Mouse (Mus musculus) limb, embryonic 10.5 days (tissue): ENCODE measurements around the gene Acad8. TPM values are rescaled to one million over a fixed set of nuclear protein-coding genes. Genes with fewer than 3 reads are reported as not detected.

ENCODE experiments used
- DNase-seq: peaks from one replicate; pipeline ENCODE4 v3.0.0-alpha.2; 2017; ENCODE audit warnings: low spot score
- H3K27ac ChIP-seq: fragments of 300-500 bp; sonication (generic); 2 replicates; pipeline ENCODE4 v1.5.1; 2016; ENCODE audit warnings: mild to moderate bottlenecking
- H3K27me3 ChIP-seq: fragments of 300-500 bp; sonication (generic); 2 replicates; pipeline ENCODE4 v1.6.1; 2016; ENCODE audit warnings: low read depth, mild to moderate bottlenecking; ENCODE audit not compliant: poor library complexity, severe bottlenecking
- H3K36me3 ChIP-seq: fragments of 300-500 bp; sonication (generic); 2 replicates; pipeline ENCODE4 v1.6.1; 2016; ENCODE audit warnings: mild to moderate bottlenecking, moderate library complexity
- H3K4me1 ChIP-seq: fragments of 300-500 bp; sonication (generic); 2 replicates; pipeline ENCODE4 v1.6.1; 2016
- H3K4me3 ChIP-seq: fragments of 300-500 bp; sonication (generic); 2 replicates; pipeline ENCODE4 v1.5.1; 2016; ENCODE audit warnings: mild to moderate bottlenecking, moderate library complexity
- H3K9me3 ChIP-seq: fragments of 300-500 bp; sonication (generic); replicated peaks from 2 replicates; pipeline ENCODE4 v1.6.1; 2016; ENCODE audit warnings: mild to moderate bottlenecking
- WGBS: fragments of 180-500 bp; shearing (Covaris S2); methylation state at CpG from one replicate; pipeline ENCODE4 v1.1.7; 2016; 5-methylcytosine and 5-hydroxymethylcytosine counted together
- polyA plus RNA-seq: library from polyadenylated mRNA; unstranded; fragments of >200 nt; fragmentation: Nextera tagmentation; extraction: Ambion mirVana; gene quantifications from 2 replicates; pipeline ENCODE4 v1.2.1, GENCODE M21; 2016

Acad8 gene
- polyA plus RNA-seq: 48.3 and 51.1 TPM in 2 replicates

GRCm38 (mm10) chr9:26999461-27000395 lies at the start of gene Acad8, which contains the start of gene Thyn1:
Gene Acad8, minus strand, starts transcription at chr9:26999566.
Gene Thyn1, plus strand, starts transcription at chr9:26999710.
- H3K36me3 ChIP-seq: peaks cover 30% of the 10 kb centered on the region
- peaks cover 24% of the 10 kb centered on the region for H3K4me1 ChIP-seq
- no peaks in the 10 kb centered on the region for H3K9me3 ChIP-seq
- WGBS: 2% methylated on average over 35 of the region's 35 CpGs
- H3K27me3 ChIP-seq: no peaks in the 10 kb centered on the region
- peak within 1 kb of the TSS; percentile 92 for H3K27ac ChIP-seq
- H3K4me3 ChIP-seq: peak within 1 kb of the TSS; percentile 73
- peak; percentile 95 for DNase-seq

GRCm38 (mm10) chr9:27043892-27044291 lies 44.5 kb upstream of the Acad8 start:
- H3K27me3 ChIP-seq: no peaks in the 10 kb centered on the region
- WGBS: 93% methylated on average over 5 of the region's 5 CpGs
- peaks cover 98% of the 10 kb centered on the region for H3K36me3 ChIP-seq
- no peaks in the 10 kb centered on the region for H3K4me1 ChIP-seq
- no peaks in the 10 kb centered on the region for H3K9me3 ChIP-seq
- H3K27ac ChIP-seq: no peak overlapping the region
- DNase-seq: no peak
- H3K4me3 ChIP-seq: no peak overlapping the region

- Histone ChIP-seq H3K4me1 (peaks cover 27% of the 10 kb centered on the region), H3K9me3 (no peaks in the 10 kb centered on the region), H3K27ac (peak overlapping the region; percentile 93), H3K36me3 (peaks cover 14% of the 10 kb centered on the region), H3K4me3 (peak overlapping the region; percentile 76), H3K27me3 (no peaks in the 10 kb centered on the region)
- no peak for DNase-seq
- WGBS: under 1% methylated on average over 17 of the region's 17 CpGs
Observed at GRCm38 (mm10) chr9:27030763-27031100, 31.4 kb upstream of the Acad8 start.

GRCm38 (mm10) chr9:27029828-27030762 lies 30.7 kb upstream of the Acad8 start, which contains the start of the genes Vps26b and Ncapd3:
Gene Vps26b, minus strand, starts transcription at chr9:27030065.
Gene Ncapd3, plus strand, starts transcription at chr9:27030175.
- no peaks in the 10 kb centered on the region for H3K9me3 ChIP-seq
- no peaks in the 10 kb centered on the region for H3K27me3 ChIP-seq
- WGBS: under 1% methylated on average over 74 of the region's 80 CpGs
- H3K4me3 ChIP-seq: peak within 1 kb of the TSS; percentile 76
- peaks cover 12% of the 10 kb centered on the region for H3K36me3 ChIP-seq
- H3K4me1 ChIP-seq: peaks cover 27% of the 10 kb centered on the region
- peak; percentile 97 for DNase-seq
- peak within 1 kb of the TSS; percentile 93 for H3K27ac ChIP-seq

GRCm38 (mm10) chr9:27029022-27029827 lies 29.9 kb upstream of the Acad8 start:
- no peaks in the 10 kb centered on the region for H3K27me3 ChIP-seq
- H3K9me3 ChIP-seq: no peaks in the 10 kb centered on the region
- peaks cover 27% of the 10 kb centered on the region for H3K4me1 ChIP-seq
- H3K27ac ChIP-seq: peak overlapping the region; percentile 93
- WGBS: under 1% methylated on average over 52 of the region's 52 CpGs
- peak; percentile 45 for DNase-seq
- H3K4me3 ChIP-seq: peak overlapping the region; percentile 76
- peaks cover 12% of the 10 kb centered on the region for H3K36me3 ChIP-seq

- H3K27me3 ChIP-seq: no peaks in the 10 kb centered on the region
- H3K4me3 ChIP-seq: no peak overlapping the region
- no peak overlapping the region for H3K27ac ChIP-seq
- DNase-seq: no peak
- no peaks in the 10 kb centered on the region for H3K9me3 ChIP-seq
- H3K4me1 ChIP-seq: peaks cover 22% of the 10 kb centered on the region
- 94% methylated on average over 1 of the region's 1 CpGs for WGBS
- H3K36me3 ChIP-seq: peaks cover 21% of the 10 kb centered on the region
Observed at GRCm38 (mm10) chr9:27026708-27027107, 27.3 kb upstream of the Acad8 start.

- no peak overlapping the region for H3K4me3 ChIP-seq
- DNase-seq: no peak
- H3K4me1 ChIP-seq: peaks cover 9% of the 10 kb centered on the region
- H3K9me3 ChIP-seq: no peaks in the 10 kb centered on the region
- 93% methylated on average over 4 of the region's 4 CpGs for WGBS
- peaks cover 46% of the 10 kb centered on the region for H3K36me3 ChIP-seq
- H3K27ac ChIP-seq: no peak overlapping the region
- no peaks in the 10 kb centered on the region for H3K27me3 ChIP-seq
Observed at GRCm38 (mm10) chr9:27023681-27024080, 24.3 kb upstream of the Acad8 start.

- Histone ChIP-seq H3K27me3 (no peaks in the 10 kb centered on the region), H3K4me3 (no peak overlapping the region), H3K36me3 (peaks cover 84% of the 10 kb centered on the region), H3K27ac (no peak overlapping the region), H3K4me1 (no peaks in the 10 kb centered on the region), H3K9me3 (no peaks in the 10 kb centered on the region)
- DNase-seq: no peak
- 95% methylated on average over 10 of the region's 10 CpGs for WGBS
Observed at GRCm38 (mm10) chr9:27018961-27019360, 19.6 kb upstream of the Acad8 start.

- H3K36me3 ChIP-seq: peaks cover 99% of the 10 kb centered on the region
- H3K27me3 ChIP-seq: no peaks in the 10 kb centered on the region
- no peaks in the 10 kb centered on the region for H3K9me3 ChIP-seq
- H3K27ac ChIP-seq: no peak overlapping the region
- H3K4me3 ChIP-seq: no peak overlapping the region
- WGBS: 91% methylated on average over 4 of the region's 4 CpGs
- DNase-seq: no peak
- H3K4me1 ChIP-seq: no peaks in the 10 kb centered on the region
Observed at GRCm38 (mm10) chr9:27011572-27011971, 12.2 kb upstream of the Acad8 start.

- no peaks in the 10 kb centered on the region for H3K9me3 ChIP-seq
- H3K4me1 ChIP-seq: no peaks in the 10 kb centered on the region
- peaks cover 99% of the 10 kb centered on the region for H3K36me3 ChIP-seq
- H3K4me3 ChIP-seq: no peak overlapping the region
- 82% methylated on average over 5 of the region's 5 CpGs for WGBS
- no peaks in the 10 kb centered on the region for H3K27me3 ChIP-seq
- DNase-seq: no peak
- no peak overlapping the region for H3K27ac ChIP-seq
Observed at GRCm38 (mm10) chr9:27009231-27009630, 9.9 kb upstream of the Acad8 start.

GRCm38 (mm10) chr9:27006866-27007265 lies 7.5 kb upstream of the Acad8 start:
- no peaks in the 10 kb centered on the region for H3K27me3 ChIP-seq
- H3K27ac ChIP-seq: no peak overlapping the region
- H3K4me3 ChIP-seq: no peak overlapping the region
- WGBS: 94% methylated on average over 5 of the region's 5 CpGs
- peaks cover 95% of the 10 kb centered on the region for H3K36me3 ChIP-seq
- H3K9me3 ChIP-seq: no peaks in the 10 kb centered on the region
- DNase-seq: no peak
- no peaks in the 10 kb centered on the region for H3K4me1 ChIP-seq

- H3K9me3 ChIP-seq: no peaks in the 10 kb centered on the region
- WGBS: 96% methylated on average over 1 of the region's 1 CpGs
- H3K4me1 ChIP-seq: peaks cover 7% of the 10 kb centered on the region
- H3K27me3 ChIP-seq: no peaks in the 10 kb centered on the region
- DNase-seq: no peak
- no peak overlapping the region for H3K4me3 ChIP-seq
- H3K36me3 ChIP-seq: peaks cover 86% of the 10 kb centered on the region
- no peak overlapping the region for H3K27ac ChIP-seq
Observed at GRCm38 (mm10) chr9:27005933-27006332, 6.6 kb upstream of the Acad8 start.
